Mouse (Mus musculus): ENCODE measurements around the gene 2210011C24Rik.
A peak's percentile ranks its signal among the peaks of the same experiment; 100 is the strongest.
"Not testable (repeated sequence)": the region's sequence is repeated elsewhere in the genome, so short reads cannot be mapped to it uniquely, and the experiment has no call there.

Gene 2210011C24Rik

DNA sequence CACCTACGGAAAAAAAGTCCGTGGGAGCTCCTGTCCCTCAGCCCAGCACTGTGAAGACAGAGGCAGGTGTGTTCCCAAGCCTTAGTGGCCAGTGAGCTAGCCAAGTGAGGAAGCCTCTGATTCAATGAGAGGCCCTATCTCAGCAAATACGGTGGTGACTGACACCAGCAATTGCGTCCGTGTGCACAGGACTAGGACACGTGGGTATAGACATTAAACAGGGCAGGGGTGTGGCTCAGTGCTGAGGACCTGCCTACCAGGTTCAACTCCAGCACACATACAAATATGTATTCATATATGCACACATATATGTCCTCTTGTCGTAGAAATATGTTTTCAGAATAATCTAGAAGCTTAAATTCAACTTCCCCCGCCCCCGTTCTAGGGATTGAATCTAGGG is 7.8 kb upstream of the 2210011C24Rik start:
- DNase-seq (ENCODE audit: low read depth, low spot score) = no peak

DNA sequence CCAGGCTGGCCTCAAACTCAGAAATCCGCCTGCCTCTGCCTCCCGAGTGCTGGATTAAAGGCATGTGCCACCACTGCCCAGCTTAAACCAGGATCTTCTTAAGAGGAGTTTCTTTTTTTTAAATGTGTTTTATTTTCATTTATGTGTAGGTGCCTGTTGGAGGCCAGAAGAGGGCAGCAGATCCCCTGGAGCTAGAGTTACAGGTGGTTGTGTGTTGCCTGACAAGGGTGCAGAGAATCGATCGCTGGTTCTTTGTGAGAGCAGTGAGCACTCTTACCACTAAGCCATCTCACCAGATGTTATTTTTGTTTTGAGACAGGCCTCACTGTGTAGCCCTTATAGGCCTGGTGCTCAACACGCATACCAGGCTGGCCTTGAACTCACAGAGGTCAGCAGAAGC is 3.9 kb upstream of the 2210011C24Rik start:
- DNase-seq (ENCODE audit: low read depth, low spot score) = no peak

DNA sequence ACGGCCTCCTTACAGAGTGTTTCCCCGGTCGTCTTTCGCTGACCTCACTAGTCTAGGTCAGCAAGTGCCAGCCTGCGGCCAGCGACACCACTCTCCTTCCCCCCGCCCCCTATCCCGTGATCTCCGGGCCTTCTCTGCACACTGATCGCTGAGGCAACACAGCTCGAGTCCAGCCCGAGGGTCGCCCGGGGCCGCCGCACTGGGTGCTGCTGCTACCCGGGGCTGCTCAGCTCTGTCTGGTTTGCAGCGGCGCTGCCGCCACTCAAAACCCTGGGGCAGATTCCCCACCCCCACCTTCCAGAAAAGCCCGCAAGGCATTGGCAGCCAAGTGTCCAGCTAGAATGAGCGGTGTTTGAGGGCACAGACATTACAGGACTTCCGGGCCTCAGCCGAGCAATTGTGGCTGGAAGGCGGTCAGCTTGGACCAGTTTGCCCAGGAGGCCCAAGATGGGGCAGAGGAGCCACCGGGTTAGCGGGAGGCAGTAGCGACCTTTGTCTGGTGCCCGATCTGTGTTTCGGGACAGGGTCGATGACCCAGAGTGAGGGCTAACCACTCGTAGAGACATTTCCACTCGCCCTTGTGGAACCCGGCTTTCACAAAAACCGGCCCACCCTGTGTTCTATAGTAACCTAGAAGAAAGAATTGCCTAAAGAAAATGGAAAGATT is 661 bp upstream of the 2210011C24Rik start:
- no peak for DNase-seq (ENCODE audit: low read depth, low spot score)

DNA sequence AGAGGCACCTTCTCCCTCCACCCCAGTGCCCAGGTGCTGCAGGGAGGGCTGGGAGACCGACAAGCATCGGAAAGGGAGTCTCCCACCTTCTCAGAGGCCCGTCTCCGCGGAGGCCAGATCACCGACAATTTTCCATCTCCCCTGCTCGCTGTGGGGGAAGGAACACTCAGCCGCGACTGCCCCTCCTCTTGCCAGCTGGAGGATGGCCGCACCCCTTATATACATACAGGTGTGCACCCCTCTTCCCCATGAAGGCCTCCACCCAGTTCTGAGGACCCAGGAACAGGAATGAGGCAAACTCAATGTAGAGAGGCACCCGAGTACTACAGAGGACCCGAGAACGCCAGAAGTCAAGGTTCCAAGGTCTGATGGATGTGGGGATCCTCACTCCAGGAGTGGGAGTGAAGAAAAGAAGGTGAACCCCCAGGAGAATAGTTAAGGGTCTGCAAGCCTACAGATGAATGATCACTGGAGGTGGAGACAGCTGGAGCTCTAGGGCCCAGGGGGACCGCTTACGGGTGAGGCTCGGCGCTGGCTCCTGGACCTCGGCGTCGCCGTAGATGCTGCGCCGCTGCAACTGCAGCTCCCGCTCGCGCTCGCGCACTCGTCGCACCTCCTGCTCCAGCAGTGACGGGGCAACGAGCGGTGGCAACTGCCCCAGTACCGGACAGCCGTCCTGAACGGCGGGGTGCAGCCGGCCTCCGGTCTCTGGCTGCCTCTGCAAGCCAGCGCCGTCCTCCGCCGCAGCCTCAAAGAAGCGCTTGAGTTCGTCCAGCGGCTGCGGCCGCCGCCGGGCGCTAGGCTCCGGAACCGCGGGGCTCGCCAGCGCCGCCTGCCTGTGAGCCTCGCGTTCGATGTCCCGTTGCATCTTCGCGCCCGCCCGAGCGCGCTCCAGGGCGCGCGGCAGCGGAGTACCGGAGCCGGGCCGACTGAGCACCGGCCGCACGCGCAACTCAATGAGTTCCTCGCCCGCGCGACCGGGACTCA is 1.1 kb downstream of the 2210011C24Rik start:
- peak; percentile 62 for DNase-seq (ENCODE audit: low read depth, low spot score)

DNA sequence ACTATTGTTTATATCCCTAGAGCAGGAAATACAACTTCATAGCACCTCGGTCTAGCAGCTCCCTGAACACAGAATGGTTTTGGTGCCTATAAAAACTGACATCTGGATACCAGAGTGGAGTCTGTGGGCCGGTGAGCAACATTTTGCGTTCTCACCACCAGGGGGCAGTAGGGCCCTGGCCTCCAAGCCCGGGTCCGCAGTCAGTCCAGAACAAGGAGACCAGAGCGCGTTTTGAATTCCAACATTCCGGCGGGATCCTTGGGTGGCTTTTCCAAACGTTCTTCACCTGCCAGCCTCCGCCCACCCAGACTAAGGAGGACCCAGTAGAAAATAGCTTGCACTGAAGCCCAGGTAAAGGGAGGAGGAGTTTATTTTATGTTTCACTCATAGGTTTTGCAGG is 2.1 kb downstream of the 2210011C24Rik start:
- peak; percentile 63 for DNase-seq (ENCODE audit: low read depth, low spot score)

DNA sequence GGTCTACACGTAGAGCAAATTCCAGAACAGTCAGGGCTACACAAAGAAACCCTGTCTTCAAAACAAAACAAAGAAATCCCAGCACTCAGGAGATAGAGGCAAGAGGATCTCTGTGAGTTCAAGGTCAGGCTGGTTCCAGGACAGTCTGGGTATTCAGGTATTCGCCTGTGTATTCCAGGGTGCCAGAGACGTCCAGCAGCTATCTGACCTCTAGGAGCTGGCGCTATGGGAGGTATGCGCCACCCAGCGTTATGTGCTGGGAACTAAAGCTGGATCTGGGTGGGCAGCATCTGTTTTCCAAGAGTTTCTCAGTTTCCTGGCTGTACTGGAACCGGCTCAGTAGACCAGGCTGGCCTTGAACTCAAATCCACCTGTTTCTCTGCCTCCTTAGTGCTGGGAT is 3.6 kb downstream of the 2210011C24Rik start:
- no peak for DNase-seq (ENCODE audit: low read depth, low spot score)

DNA sequence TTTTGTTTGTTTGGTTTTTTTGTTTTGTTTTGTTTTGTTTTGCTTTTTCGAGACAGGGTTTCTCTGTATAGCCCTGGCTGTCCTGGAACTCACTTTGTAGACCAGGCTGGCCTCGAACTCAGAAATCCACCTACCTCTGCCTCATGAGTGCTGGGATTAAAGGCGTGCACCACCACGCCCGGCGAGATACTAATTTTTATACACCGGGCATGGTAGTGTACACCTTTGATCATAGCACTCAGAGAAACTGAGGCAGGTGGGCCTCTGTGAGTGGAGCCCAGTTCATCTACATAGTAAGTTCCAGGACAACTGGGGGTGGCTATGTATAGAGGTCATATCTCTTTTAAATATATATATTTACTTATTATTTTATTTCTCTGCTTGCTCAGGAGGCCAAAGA is 6.5 kb downstream of the 2210011C24Rik start:
- DNase-seq (ENCODE audit: low read depth, low spot score) = not testable (repeated sequence)

DNA sequence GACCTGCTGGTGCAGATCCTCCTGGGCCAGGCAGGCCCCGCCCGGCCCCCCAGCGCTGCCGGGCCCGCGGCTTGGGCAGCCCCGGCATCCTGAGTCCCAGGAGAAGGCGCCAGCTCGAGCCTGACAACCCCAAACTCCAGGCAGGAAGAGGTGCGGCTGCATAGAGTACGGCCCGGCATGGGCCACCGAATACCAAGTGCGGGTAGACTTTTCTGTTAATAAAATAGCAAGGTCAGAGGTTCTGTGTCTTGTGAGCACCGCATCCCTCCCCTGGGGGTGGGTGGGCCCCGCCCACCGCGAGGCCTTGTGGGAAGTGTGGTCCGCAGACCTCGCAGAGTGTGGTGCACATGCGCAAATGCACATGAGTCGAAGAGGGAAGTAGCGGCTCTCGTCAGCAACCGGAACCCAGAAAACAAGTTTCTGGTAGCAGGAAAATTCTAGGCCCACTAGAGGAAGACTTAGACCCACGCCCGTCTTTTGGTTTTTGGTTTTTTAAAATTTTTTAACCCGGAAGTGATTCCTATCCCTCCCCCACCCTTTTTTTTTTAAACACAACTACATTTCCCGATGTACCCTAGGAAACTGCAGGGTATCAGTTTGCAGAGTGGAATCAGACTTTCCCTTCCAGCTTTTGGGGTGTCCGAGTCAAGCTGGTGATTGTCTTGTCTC is 7.3 kb downstream of the 2210011C24Rik start:
- DNase-seq (ENCODE audit: low read depth, low spot score) = peak; percentile 97

DNA sequence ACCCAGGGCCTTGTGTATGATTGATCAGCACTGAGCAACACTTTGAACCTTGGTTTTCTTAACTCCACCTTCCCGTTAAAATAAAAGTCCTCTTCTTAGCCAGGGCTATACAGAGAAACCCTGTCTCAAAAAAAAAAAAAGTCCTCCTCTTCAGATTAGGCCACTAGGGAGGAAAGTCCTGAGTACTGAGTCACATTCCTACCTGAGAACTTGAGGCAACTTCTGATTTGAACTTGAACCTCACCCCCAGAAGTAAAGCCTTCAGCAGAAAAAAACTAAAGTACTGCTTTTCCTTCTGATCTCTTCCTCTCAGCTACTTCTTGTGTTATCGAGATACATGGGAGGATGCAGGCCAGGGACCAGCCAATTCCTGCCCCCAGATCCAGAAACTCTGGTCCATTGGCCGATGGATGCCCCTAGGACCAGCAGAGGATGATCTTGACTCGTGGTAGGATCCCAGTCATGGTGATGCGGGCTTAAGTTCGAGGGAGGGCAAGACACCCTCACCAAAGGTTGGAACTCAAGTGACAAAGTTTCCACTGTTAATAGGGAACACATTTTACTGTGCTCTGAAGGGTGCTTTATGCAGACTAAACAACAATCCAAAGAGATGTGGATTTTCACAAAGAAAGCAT is 8.2 kb downstream of the 2210011C24Rik start:
- no peak for DNase-seq (ENCODE audit: low read depth, low spot score)

DNA sequence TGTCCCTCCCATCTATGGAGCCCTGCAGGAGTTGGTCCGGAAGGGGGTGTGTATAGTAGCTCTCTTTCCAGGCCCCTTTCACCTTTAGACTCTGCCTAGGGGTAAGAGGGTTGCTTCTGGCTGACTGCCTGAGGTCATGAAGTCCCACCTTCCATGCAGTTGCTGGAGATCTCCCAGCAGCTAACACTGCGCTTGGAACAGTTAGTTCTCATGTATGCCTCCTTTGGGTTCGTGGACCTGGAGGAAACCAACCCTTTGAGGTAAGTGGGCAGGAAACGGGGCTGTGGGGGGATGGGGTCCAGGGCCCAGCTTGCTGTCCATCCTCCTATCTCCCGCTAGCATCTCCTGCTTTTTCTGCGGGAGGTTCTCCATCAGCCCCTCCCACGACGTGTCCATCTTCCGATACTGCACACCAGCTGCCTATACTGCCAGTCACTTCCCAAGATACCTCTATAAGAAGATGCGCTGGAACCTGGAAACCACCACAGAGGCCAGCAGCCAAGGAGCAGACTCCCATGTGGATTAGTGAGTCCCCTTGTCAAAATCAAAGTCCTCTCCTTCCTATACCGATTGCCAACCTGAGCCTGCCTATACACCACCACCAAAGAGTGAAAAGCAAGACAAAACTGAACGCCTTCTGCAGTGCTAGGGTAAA is 8.9 kb downstream of the 2210011C24Rik start:
- DNase-seq (ENCODE audit: low read depth, low spot score) = no peak

DNA sequence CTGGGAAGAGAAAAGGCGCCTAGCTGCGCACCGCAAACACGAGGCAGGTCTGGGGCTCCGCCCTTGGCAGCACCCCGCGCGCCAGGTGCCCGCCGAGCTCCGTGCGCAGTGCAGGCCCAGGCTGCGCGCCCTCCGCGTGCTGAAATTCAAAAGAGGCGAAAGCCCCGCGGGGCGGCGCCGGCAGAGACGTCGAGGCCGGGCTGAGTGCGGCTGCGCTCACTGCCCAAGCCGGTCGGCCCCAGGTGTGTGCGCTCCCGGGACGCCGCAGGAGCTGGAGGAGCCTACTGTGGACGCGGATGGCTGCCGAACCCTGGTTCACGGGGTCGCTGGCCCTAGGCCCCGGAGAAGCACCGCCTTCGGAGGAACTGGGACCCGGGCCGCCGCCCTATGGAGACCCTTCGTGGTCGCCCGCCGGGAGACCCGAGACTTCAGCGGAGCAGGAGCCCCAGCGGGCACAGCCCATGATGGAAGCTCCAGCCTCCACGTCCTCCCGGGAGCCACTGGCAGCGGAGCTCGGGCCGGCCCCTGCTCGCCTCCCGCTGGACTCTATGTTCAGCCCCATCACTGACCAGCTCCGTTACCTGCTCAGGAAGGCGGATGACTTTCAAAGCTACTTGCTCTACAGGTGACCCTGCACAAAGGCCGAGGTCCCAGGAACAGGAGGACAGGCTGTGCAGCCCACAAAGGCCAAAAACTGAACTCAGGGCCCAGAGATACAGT is 10.5 kb downstream of the 2210011C24Rik start, which contains the start of gene 1700067K01Rik:
Gene 1700067K01Rik, plus strand, starts transcription at position 222 of the 720 bp plus-strand sequence.
- no peak for DNase-seq (ENCODE audit: low read depth, low spot score)

DNA sequence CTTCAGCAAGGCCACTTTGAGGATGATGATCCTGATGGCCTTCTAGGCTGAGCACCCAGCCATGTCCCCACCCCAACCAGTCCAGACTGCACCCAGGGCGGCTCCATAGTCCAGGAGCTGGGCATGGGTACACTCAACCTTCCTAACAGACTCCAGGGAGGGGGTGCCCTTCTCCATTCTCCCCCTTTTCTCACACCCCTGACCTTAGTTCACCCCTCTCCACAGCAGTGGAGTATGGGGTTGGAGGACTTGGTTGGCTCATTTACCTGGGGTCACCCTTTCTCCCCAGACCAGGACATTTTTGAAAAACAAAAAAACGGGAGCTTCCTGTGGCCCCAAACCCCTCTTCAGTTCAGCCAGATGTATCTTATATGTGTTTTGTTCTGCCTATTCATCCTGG is 12.1 kb downstream of the 2210011C24Rik start:
- no peak for DNase-seq (ENCODE audit: low read depth, low spot score)

DNA sequence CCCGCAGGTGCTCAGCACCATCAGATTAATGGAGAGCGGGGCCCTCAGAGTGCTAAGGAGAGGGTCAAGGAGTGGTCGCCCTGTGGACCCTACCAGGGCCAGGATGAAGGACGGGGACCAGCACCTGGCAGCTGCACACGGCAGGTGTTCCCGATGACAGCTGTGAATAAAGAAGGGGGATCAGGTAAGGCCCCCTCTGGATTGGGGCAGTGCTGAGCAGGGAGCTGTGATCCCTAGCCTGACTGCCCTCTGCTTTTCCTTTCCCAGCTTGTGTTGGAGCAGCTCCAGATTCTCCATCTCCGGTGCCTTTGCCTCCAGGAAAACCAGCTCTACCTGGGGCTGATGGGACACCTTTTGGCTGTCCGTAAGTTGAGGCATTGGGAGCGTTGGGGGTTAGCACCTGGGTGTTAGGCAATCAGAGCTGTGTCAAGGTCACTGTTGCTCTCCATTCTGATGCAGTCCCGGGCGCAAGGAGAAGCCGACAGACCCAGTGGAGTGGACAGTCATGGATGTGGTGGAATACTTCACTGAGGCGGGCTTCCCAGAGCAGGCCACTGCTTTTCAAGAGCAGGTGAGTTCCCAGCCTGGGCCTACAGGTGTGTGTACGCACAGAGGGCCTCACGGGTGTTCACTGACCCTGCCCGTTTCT is 12.8 kb downstream of the 2210011C24Rik start:
- DNase-seq (ENCODE audit: low read depth, low spot score) = no peak

DNA sequence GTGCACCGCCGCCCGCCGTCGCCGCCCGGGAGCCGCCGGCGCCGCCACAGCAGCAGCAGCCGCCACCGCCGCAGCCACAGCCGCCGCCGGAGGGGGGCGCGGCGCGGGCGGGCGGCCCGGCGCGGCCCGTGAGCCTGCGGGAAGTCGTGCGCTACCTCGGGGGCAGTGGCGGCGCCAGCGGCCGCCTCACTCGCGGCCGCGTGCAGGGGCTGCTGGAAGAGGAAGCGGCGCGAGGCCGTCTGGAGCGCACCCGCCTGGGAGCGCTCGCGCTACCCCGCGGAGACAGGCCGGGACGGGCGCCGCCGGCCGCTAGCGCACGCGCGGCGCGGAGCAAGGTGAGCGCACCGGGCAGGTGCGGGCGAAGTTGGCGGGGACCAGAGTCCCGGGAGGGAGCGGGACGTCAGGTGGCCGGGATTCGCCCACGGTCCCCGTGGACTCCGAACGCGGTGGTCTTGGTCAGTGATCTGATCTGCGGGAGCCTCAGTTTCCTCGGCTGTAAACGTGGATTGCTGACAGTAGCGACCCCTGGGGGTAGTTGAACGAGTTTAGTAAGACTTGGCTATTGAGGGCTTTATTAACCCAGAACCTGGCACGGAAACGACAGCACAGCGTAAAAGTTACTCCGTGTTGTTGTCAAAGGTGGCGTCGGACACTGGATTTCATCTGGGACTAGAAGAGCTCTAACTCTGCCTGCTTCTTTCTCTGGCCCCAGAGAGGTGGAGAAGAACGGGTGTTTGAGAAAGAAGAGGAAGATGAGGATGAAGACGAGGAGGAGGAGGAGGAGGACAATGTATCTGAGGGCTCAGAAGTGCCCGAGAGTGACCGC is 13.5 kb downstream of the 2210011C24Rik start:
- DNase-seq (ENCODE audit: low read depth, low spot score) = peak; percentile 91

DNA sequence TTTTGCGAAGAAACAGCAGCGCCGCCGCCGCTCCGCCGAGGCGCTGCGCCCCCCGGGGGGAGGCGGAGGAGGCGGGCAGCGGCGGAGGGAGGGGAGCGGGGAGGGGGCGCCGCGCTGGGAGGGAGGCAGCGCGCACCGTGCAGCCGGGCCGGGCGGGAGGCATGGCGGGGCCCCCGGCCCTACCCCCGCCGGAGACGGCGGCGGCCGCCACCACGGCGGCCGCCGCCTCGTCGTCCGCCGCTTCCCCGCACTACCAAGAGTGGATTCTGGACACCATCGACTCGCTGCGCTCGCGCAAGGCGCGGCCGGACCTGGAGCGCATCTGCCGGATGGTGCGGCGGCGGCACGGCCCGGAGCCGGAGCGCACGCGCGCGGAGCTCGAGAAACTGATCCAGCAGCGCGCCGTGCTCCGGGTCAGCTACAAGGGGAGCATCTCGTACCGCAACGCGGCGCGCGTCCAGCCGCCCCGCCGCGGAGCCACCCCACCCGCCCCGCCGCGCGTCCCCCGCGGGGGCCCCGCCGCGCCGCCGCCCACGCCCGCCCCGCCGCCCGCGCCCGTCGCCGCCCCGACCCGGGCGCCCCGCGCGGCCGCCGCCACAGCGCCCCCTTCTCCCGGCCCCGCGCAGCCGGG is 14.3 kb downstream of the 2210011C24Rik start, which contains the start of gene Samd1:
Gene Samd1, plus strand, starts transcription at position 162 of the 631 bp plus-strand sequence.
- DNase-seq (ENCODE audit: low read depth, low spot score) = peak; percentile 70

DNA sequence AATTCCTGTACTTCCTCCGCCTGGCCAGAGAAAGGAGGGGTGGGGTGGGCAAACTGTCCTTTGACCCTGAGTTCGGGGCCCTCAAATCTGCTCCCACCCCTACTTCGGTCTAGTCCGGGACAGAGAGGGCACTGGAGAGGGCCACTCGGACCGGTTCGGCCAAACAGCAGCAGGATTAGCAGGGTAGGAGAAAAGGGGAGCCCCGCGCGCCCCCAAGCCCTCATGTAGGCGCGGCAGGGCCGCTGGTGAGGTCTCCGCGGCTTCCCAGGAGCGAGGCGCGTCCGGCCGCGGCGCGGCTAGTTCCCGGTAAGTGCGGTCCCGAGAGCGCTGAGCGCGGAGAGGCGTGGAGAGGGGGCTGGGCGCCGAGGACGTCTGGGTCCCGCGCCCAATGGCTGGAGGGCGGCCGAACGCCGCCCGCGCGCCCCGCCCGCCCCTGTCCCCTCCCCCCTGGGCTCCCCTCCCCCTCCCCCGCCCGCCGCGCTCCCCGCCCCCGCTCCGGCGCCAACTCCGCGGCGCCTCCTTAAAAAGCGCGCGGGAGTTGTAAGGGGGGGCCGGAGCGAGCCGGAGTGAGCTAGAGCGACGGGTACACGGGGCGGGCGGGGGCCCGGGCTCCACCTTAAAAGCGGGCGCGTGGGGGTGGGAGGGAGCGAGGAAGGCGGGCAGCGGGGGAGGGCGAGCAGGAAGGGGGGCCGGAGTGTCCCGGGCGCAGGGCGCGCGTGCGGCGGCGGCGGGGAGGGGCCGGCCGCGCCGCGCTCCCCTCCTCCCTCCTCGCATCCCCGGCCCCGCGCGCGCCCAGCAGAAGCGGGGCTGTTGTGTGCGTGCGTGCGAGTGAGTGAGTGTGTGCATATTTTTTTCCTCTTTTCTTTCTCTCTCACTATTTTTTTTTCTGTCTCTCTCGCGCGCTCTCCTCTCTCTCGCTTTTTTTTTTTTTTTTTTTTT is 15.1 kb downstream of the 2210011C24Rik start:
- DNase-seq (ENCODE audit: low read depth, low spot score) = peak; percentile 91

DNA sequence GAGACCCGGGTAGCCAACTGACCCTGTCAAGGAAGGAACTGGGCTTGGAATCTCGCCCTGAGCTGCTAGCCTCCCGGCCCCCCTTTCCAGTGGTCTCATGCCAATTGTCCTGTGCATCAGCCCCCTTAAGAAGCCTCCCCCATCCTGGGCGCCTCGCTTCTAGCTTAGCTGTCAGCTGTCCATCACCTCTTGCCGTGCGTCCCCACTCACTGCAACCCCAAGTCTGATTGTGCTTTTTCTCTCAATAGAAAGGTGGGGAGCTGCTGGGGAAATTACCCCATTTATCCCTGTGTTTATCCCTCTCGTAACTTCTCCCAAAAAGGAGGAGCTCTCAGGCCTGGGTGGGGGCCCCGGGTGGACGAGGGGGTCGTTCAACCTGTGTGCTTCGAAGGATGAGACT is 16.0 kb downstream of the 2210011C24Rik start:
- DNase-seq (ENCODE audit: low read depth, low spot score) = no peak
